In the genomic region with DNA sequence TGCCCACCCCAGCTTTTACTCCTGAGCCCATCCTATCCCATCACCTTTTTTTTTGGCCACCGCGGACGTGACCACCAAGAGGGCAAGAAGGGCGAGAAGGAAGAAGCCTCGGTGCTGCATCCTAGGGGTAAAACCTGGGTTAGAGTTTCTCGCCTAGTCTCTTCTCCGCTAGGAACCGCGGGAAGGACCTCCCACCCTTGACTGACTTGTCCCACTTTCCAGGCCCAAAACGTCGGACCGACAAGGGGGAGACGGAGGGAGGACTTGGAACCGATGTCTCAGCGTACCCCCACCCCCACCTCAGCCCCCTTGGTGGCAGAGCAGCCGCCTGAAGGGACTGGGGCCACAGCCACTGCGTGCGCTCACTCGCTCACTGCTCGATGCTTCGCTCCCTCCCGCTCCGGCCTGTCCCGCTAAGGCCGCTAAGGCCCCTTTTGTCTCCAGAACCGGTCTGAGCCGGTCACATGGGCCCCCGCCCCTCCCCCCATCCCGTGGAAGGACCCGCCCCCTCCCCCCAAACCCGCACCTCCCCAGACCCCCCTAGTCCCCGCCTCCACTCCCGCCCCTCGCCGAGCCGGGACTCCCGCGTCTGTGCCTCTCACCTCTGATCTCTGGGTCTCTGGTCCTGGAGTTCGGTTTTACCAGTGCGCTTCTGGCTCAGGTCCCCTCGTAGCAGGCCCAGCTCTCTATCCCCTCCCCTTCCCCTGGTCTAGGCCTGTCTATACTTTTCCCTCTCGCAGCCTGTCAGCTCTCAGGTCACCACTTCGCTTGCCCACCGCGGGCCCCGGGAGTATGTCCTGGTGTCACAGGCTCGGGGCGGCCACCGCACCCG, we compare ENCODE assay signal across 8 mouse cellular contexts. TPM values are rescaled to one million over a fixed set of nuclear protein-coding genes. Genes with fewer than 3 reads are reported as not detected.
DNase-seq lines count a peak whose midpoint lies in the region; ATAC-seq and TF ChIP-seq lines count a peak whose summit lies in the region.

No protein-coding gene starts in this region.

- TF ChIP-seq CTCF in liver, embryonic 14.5 days (IDR thresholded peaks at IDR 0.05; ENCODE audit: low read depth): no peak
- no peak for TF ChIP-seq CTCF in small intestine, adult 2 months (IDR thresholded peaks at IDR 0.05; ENCODE audit: extremely low read depth, insufficient read length, insufficient replicate concordance, low read depth, low read length)

- H3K4me2 ChIP-seq in hindbrain, embryonic 12.5 days (replicated peaks): peak overlapping the region; percentile 63
- peak overlapping the region; percentile 52 for H3K4me2 ChIP-seq in liver, embryonic 14.5 days (ENCODE audit: low read depth)

- peak overlapping the region; percentile 90 for H3K9ac ChIP-seq in hindbrain, embryonic 12.5 days
- no peak overlapping the region for H3K9ac ChIP-seq in liver, embryonic 14.5 days (replicated peaks)

- H3K4me1 ChIP-seq in hindbrain, embryonic 12.5 days: peaks cover 48% of the 10 kb centered on the region
- H3K4me1 ChIP-seq in liver, embryonic 14.5 days (replicated peaks; ENCODE audit: control insufficient read depth in 2 of 2, insufficient read depth in 2 of 2, low read length in 1 of 2): peaks cover 5 to 7% of the 10 kb centered on the region in 2 experiments
- peaks cover 34% of the 10 kb centered on the region for H3K4me1 ChIP-seq in small intestine, adult 2 months (ENCODE audit: control insufficient read depth, insufficient read depth, insufficient read length, low read length)

- peaks cover 14% of the 10 kb centered on the region for H3K36me3 ChIP-seq in hindbrain, embryonic 12.5 days
- H3K36me3 ChIP-seq in liver, embryonic 14.5 days (replicated peaks; ENCODE audit: control insufficient read depth, insufficient read depth, low read depth): peaks cover 17% of the 10 kb centered on the region
- H3K36me3 ChIP-seq in small intestine, adult 2 months (ENCODE audit: control insufficient read depth, insufficient read depth, low read length): peaks cover 40% of the 10 kb centered on the region

- peak overlapping the region; percentile 95 for H3K27ac ChIP-seq in hindbrain, embryonic 12.5 days
- H3K27ac ChIP-seq in liver, embryonic 14.5 days: no peak overlapping the region
- no peak overlapping the region for H3K27ac ChIP-seq in small intestine, adult 2 months (ENCODE audit: insufficient read depth, low read depth, low read length)

- ATAC-seq in hindbrain, embryonic 12.5 days (ENCODE audit: low FRiP score): peak; percentile 84
- no peak for ATAC-seq in liver, embryonic 14.5 days (ENCODE audit: insufficient read depth)

- TF ChIP-seq EP300 in liver, embryonic 14.5 days (IDR thresholded peaks at IDR 0.05; ENCODE audit: low read depth): no peak

- DNase-seq in adrenal gland, postnatal 14 days: peak; percentile 58
- no peak for DNase-seq in adrenal gland, adult 8-10 months
- peak; percentile 63 to 77 for DNase-seq in urinary bladder, postnatal 4 days (ENCODE audit: low spot score in 2 of 2)
- DNase-seq in urinary bladder, postnatal 25 days (ENCODE audit: low spot score): no peak
- DNase-seq in liver, embryonic 14.5 days (ENCODE audit: low read depth in 3 of 3, low spot score in 3 of 3): no peak
- no peak for DNase-seq in layer of hippocampus, adult 9-11 months

- no peaks in the 10 kb centered on the region for H3K9me3 ChIP-seq in hindbrain, embryonic 12.5 days (replicated peaks)
- no peaks in the 10 kb centered on the region for H3K9me3 ChIP-seq in liver, embryonic 14.5 days (ENCODE audit: control insufficient read depth, low read length)

- H3K27me3 ChIP-seq in hindbrain, embryonic 12.5 days: peaks cover 5% of the 10 kb centered on the region; the same call in 1 of the 2 replicates
- H3K27me3 ChIP-seq in liver, embryonic 14.5 days (ENCODE audit: control insufficient read depth, insufficient read depth, low read length): peaks cover 17% of the 10 kb centered on the region
- H3K27me3 ChIP-seq in small intestine, adult 2 months (ENCODE audit: control insufficient read depth, insufficient read depth, low read length): no peaks in the 10 kb centered on the region

- under 1% methylated on average over 50 of the region's 50 CpGs for WGBS in hindbrain, embryonic 12.5 days
- 7% methylated on average over 49 of the region's 50 CpGs for WGBS in liver, embryonic 14.5 days (ENCODE audit: insufficient replicate concordance)
- WGBS in small intestine, adult 2 months: 39% methylated on average over 50 of the region's 50 CpGs

- H3K4me3 ChIP-seq in hindbrain, embryonic 12.5 days: peak overlapping the region; percentile 75
- H3K4me3 ChIP-seq in liver, embryonic 14.5 days (ENCODE audit: insufficient read depth in 1 of 2, low read depth in 2 of 2, low read length in 2 of 2): peak overlapping the region; percentile 1 to 25
- H3K4me3 ChIP-seq in small intestine, adult 2 months (ENCODE audit: low read depth, low read length): peak overlapping the region; percentile 43

- TF ChIP-seq POLR2A in small intestine, adult 2 months (IDR thresholded peaks at IDR 0.05; ENCODE audit: low read depth, low read length): 0 out of 2 replicates have a peak, but pooled peaks have one; percentile 10

RNA-seq across cellular contexts. Expression of gene Mdk, which starts 0.6 kb away (rescaled TPM):
- 14.6 and 17.5 TPM in 2 replicates for total RNA-seq in adrenal gland, postnatal 14 days (2021)
- total RNA-seq in adrenal gland, adult 8-10 months (2022): 10 to 100 TPM in 2 of 4 experiments, 1 to 10 TPM in 2; 7.7 to 13.1 (median 9.1) TPM
- 904 and 962 TPM in 2 replicates for polyA plus RNA-seq in hindbrain, embryonic 12.5 days (2016; fragmentation: Nextera tagmentation; extraction: Ambion mirVana)
- 13.2 and 19.3 TPM in 2 replicates for polyA plus RNA-seq in liver, embryonic 14.5 days (2012; rRNA removed)
- polyA plus RNA-seq in liver, embryonic 14.5 days (2014; fragmentation: Nextera tagmentation; extraction: Ambion mirVana): 12.7 and 13.7 TPM in 2 replicates
- 2.4 and 5.9 TPM in 2 replicates for polyA plus RNA-seq in small intestine, adult 2 months (2012; rRNA removed)

RNA-seq across cellular contexts. Expression of gene Chrm4, which starts 4.5 kb away (rescaled TPM):
- 1.2 and 1.5 TPM in 2 replicates for total RNA-seq in adrenal gland, postnatal 14 days (2021)
- 1 to 10 TPM; 1.0 to 4.2 (median 2.6) TPM for total RNA-seq in adrenal gland, adult 8-10 months (2022)
- 0.77 and 1.0 TPM in 2 replicates for polyA plus RNA-seq in hindbrain, embryonic 12.5 days (2016; fragmentation: Nextera tagmentation; extraction: Ambion mirVana)
- polyA plus RNA-seq in liver, embryonic 14.5 days (2012; rRNA removed): 0.06 and 0.08 TPM in 2 replicates
- polyA plus RNA-seq in liver, embryonic 14.5 days (2014; fragmentation: Nextera tagmentation; extraction: Ambion mirVana): not detected in 2 replicates
- polyA plus RNA-seq in small intestine, adult 2 months (2012; rRNA removed): 2.2 and 2.9 TPM in 2 replicates

RNA-seq across cellular contexts. Expression of gene Gm9821, which starts 14.0 kb away (rescaled TPM):
- total RNA-seq in adrenal gland, postnatal 14 days (2021): not detected in 2 replicates
- not detected for total RNA-seq in adrenal gland, adult 8-10 months (2022)
- polyA plus RNA-seq in hindbrain, embryonic 12.5 days (2016; fragmentation: Nextera tagmentation; extraction: Ambion mirVana): 0.50 and 0.57 TPM in 2 replicates
- 0.01 and 0.02 TPM in 2 replicates for polyA plus RNA-seq in liver, embryonic 14.5 days (2012; rRNA removed)
- 0.63 and 0.96 TPM in 2 replicates for polyA plus RNA-seq in liver, embryonic 14.5 days (2014; fragmentation: Nextera tagmentation; extraction: Ambion mirVana)
- not detected in 2 replicates for polyA plus RNA-seq in small intestine, adult 2 months (2012; rRNA removed)

RNA-seq across cellular contexts. Expression of gene Dgkz, which starts 44.1 kb away (rescaled TPM):
- total RNA-seq in adrenal gland, postnatal 14 days (2021): 56.4 and 79.0 TPM in 2 replicates
- 10 to 100 TPM; 47.7 to 87.4 (median 66.3) TPM for total RNA-seq in adrenal gland, adult 8-10 months (2022)
- 30.9 and 31.9 TPM in 2 replicates for polyA plus RNA-seq in hindbrain, embryonic 12.5 days (2016; fragmentation: Nextera tagmentation; extraction: Ambion mirVana)
- 55.9 and 60.7 TPM in 2 replicates for polyA plus RNA-seq in liver, embryonic 14.5 days (2012; rRNA removed)
- 19.6 and 26.7 TPM in 2 replicates for polyA plus RNA-seq in liver, embryonic 14.5 days (2014; fragmentation: Nextera tagmentation; extraction: Ambion mirVana)
- 165 and 295 TPM in 2 replicates for polyA plus RNA-seq in small intestine, adult 2 months (2012; rRNA removed)

Comparison
In these comparisons a context has a peak if more than half of its experiments do, and no peak if none do; other contexts are left out.
1. DNase-seq: peak in adrenal gland, postnatal 14 days (single experiment) and urinary bladder, postnatal 4 days (2 of 2); none in adrenal gland, adult 8-10 months (single experiment), urinary bladder, postnatal 25 days (single experiment), liver, embryonic 14.5 days (0 of 3) and layer of hippocampus, adult 9-11 months (single experiment).
2. H3K4me3 ChIP-seq: peak in every context shown above with its lines; median percentile 75 in hindbrain, embryonic 12.5 days; 43 in small intestine, adult 2 months; 13 in liver, embryonic 14.5 days.
3. RNA of gene Mdk, which starts 0.6 kb away (polyA plus RNA-seq): 904 to 962 TPM in hindbrain, embryonic 12.5 days; 12.7 to 19.3 TPM in liver, embryonic 14.5 days and 2.4 to 5.9 TPM in small intestine, adult 2 months; every median in the first group is over 10 times any median in the second.